Mouse (Mus musculus) layer of hippocampus, adult 8-10 months (tissue): ENCODE measurements around the gene 2410002F23Rik. TPM values are rescaled to one million over a fixed set of nuclear protein-coding genes. Genes with fewer than 3 reads are reported as not detected.
"Not testable (repeated sequence)": the region's sequence is repeated elsewhere in the genome, so short reads cannot be mapped to it uniquely, and the experiment has no call there.

Experiments used
- DNase-seq, 2 experiments: peaks; one replicate each; pipeline ENCODE4 v3.0.0; 2022; ENCODE audit warnings: low spot score in 2 of 2
- total RNA-seq, 4 experiments: library from RNA; stranded (reverse); gene quantifications; 2 replicates each; pipeline ENCODE4 v1.2.4; 2022

The 2410002F23Rik gene
- total RNA-seq, 4 experiments from 2014 or later, result 76.7 to 94.0 (median 85.5) TPM

DNA sequence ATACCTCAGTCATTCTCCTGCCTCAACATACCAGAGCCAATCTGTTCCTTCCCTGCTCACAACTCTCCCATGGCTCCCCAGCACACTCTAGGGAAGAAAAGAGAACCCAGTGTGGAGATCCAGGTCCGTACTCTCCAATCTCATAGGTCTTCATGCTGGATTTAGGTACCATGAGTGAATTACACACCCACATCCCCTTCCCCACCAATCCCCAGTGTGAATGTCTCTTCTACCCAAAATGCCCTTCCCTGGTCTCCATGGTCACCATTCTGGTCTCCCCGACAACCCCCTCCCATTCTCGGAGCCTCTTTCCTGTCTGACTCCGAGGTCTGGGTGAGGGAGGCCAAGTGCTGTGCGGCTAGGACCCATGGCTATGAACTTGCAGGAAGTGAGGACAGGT lies 14.6 kb downstream of the 2410002F23Rik start, which contains the start of gene Gm15517:
TSS of gene Gm15517 (plus strand) at position 301 of the 400 bp plus-strand sequence.
- DNase-seq, result no peak

DNA sequence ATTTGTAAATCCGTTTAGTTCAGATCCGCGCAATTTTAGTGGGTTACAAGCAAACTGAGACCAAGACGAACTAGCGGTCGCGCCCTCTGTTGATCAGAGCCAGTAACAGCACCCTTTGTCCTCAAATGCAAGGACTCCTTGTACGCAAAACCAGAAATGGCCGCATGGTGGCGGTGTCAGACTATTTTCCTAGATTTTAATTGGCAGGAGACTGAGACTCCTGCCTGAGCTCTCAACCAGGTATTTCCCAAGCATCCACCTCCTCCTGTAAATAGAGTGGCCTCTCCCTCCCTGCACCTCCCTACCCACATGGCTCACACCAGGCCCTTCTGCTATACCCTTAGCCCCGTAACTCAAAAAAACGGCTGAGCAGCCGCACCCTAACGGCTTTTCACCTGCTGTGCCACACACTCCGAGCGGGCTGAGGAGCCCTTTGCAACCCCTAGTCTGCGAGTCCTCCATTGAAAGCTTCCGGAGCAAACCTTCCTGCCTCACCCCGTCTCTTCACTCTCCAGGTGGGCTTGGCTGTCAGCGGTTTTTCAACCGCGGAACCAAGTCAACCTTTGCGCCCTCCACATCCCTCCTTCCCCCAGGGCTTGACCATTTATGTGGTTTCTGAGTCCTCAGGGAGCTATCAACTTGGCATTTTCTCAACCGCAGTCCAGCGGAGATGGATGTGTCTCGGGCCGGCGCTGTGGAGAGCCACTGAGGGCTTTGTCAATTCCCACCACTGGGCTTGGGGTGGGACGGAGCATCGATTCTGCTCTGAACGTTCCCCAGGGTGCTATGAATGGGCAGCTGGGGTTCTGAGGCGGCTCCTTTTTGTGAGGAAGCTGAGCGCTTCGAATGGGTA lies 16.5 kb downstream of the 2410002F23Rik start:
- peak; percentile 91 to 98 for DNase-seq

DNA sequence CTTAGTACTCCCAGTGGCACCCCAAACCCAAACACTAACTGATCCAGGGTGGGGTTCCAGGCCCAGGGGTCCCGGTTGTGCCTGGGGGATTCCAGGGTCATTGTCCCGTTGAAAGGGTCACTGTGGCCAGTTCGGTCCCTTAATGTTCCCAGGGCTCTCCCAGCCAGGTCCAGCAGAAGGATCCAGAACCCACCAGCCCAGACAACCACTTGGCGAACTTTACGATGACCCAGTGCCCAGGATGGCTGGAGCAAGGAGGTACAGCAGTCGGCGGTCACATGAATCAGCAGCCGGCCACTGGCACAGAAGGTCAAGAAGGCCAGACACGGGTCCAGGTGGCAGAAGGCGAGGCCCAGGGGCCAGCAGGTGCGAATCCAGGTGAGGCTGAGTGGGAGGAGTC lies 21.6 kb downstream of the 2410002F23Rik start:
- no peak for DNase-seq

DNA sequence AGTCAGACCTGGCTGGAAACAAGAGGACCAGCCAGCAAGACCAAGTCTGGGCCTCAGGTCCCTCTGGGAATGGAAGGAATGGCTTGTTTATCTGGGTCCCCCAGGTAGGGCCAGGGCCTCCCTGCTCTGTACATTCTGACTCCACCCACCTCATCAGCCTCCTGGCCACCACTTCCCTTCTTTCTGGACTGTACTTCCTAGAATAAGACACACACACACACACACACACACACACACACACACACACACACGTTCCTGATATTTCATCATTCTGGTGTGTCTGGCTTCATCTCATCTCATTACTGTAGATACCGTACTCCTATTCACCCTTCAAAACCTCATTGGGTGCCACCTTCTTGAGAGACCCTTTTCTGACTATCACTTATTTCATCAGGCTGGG lies 22.9 kb downstream of the 2410002F23Rik start:
- DNase-seq, result no peak

DNA sequence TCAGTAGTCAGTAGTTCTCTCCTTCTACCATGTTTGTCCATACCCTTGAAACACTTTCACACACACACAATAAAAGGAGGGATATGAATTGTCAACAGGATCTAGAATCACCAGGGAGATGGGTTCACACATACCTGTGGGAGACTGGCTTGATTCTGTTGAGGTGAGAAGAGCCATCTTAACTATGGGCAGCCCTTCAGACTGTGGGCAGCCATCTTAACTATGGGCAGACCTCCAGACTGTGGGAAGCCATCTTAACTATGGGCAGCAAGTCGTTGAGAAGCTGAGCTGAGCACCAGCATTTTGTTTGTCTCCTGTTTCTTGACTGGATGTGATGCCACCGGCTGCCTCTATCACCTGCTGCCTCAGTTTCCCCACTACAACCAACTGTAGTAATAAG lies 24.8 kb downstream of the 2410002F23Rik start:
- no peak for DNase-seq

DNA sequence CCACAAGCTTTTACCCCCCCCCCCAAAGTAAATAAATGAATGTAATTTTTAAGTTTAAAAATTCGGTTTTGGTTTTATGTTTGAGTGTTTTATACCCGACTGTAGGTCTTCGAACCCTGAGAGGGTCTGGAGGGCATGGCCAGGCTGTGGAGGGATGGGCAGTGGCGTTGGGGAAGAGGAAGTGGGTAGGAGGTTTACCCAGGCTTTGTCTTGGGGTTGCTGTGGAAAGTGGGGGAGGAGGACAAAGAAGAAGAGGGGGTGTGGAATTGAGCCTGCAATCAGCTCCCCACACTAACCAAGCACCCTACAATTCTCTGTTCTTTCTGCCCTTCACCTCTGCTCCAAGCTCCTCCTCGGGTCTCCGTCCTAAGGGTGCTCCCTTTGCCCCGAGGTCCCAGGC lies 26.0 kb downstream of the 2410002F23Rik start:
- DNase-seq, result no peak

DNA sequence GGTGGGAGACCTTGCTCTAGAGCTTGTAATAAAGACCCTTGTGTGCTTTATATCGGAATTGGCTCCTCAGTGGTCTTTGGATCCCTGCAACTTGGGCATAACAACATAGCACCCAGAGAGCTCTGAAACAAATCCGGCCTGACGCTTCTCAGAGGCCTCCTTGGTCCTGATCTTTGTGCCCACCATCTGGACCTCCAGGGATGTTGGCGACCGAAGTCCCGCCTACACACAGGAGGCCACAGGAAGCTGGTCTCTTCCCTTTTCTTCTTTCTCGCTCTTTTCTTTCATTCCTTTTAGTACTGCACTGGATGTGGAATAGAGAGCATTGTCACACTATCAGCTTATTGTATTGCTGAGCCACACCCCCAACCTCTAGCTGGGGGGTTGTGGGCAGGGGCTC lies 26.9 kb downstream of the 2410002F23Rik start:
- DNase-seq, result no peak

DNA sequence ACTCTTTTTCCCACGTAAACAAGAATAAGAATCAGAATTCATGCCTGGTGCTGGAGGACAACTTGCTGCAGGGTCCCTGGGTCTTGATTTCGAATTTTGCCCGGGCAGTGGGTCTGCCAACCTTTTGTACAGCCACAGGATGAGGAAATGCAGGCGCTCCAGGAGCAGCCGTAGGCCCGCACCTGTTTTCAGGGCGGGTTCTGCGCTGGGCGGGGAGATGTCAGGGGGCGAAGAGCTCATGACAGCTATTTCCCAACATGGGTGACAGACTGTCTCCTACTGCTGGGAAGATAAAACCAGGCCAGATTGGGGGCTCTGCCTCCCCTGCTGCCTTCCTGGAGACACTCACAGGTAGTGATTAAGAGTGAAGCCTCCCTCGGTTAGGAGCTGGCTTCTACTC lies 27.6 kb downstream of the 2410002F23Rik start:
- no peak for DNase-seq

DNA sequence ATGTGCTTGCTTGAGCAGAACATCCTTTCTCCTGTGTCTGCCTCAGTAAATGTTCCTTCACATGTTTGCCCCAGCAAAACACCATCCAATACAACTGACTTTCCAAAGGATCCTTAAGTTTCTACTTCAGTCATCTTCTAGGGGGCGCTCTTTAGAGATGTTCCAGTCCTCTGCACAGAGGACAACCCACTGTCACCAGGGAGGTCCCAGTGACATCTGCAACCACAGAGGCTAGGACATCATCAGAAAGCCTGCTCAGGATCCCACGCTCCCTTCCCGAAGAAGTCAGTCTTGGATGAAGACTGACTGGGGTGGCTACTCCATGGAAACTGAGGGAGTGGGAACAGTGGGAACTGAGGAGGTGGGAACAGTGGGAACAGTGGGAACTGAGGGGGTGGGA lies 29.0 kb downstream of the 2410002F23Rik start:
- DNase-seq, result no peak

DNA sequence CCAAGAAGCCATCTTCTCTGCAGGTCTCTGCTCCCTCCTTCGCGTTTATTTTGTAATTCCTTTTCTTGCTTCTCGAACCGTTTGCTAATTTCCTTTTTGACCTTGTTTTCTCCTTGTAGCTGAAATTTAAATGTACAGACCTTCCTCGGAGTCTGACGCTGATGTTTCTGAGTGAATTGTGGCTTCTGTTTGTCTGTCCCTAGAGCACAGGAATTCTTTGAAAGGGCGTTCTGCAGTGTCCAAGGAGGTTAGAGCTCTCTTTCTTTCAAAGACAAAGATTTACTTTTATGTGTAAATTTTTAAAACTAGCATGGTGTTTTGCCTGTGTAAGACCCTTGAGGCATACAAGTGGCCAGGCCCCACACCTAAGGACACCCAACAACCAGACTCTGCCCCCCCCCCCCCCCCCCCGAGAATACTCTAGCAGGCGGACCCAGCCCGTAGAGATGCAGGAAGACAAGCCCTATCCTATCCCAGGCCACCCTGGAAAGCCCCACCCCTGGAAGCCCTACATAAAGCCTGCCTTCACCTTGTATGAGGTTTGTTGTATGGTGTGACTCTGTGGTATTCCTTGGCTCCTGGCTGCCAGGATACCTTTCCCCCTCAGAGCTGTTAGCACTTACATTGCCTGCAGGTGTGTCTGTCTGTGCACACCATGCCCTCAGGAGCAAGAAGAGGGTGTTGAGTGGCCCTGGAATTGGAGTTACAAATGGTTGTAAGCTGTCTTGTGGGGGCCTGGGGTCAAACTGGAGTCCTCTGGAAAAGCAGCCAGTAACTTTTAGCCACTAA lies 30.1 kb downstream of the 2410002F23Rik start:
- DNase-seq, result no peak

DNA sequence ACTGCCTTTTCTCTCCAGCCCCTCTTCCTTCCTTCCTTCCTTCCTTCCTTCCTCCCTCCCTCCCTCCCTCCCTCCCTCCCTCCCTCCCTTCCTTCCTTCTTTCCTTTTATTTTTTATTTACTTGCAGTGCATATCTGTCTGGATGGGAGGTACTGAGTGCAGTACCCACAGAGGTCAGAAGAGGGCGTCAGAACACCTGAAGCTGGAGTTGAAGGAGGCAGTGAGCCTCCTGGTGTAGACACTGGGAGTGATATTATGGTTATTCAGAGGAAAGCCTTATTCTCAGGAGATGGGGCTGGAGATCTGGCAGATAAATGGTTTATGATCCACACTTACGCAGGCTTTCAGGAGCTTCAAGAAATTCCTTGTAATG lies 30.7 kb downstream of the 2410002F23Rik start:
- DNase-seq, result peak in 1 of 2 experiments; percentile 78

DNA sequence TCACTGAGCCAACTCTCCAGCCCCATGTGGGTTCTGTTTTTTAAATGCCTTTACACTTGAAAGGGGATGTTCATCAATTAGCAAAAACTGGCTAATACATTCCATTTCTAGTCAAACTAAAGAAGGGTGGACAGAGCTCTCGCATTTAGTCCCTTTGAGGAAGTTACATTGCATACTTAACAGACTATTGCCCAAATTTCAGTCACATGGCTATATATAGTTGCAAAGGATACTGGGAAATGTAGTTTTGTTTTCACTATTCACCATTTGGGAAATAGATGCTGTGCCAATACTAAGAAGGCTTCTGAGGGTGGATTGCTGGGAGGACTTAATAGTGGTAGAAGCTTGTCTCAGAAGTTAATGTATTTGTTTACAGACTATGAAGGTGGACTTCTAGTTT lies 34.4 kb downstream of the 2410002F23Rik start:
- no peak for DNase-seq

DNA sequence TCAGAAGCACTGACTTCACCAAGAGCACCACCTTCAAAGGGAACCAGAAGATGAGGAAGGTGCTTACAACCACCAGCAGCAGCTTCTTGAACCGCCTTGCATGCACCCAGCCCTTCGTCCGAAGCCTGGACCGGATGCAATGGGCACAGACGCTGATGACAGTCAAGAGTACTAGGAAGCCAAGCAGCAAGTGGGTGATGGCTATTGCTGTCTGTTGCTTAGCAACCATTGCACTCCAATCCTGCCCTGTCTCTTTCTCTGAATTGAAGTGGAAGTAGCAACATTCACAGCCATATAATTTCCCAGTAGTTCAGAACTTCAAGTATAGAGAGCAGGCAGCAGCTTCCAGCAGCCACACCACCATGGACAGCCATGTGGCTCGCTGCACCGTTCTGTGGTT lies 35.1 kb downstream of the 2410002F23Rik start:
- DNase-seq, result no peak

DNA sequence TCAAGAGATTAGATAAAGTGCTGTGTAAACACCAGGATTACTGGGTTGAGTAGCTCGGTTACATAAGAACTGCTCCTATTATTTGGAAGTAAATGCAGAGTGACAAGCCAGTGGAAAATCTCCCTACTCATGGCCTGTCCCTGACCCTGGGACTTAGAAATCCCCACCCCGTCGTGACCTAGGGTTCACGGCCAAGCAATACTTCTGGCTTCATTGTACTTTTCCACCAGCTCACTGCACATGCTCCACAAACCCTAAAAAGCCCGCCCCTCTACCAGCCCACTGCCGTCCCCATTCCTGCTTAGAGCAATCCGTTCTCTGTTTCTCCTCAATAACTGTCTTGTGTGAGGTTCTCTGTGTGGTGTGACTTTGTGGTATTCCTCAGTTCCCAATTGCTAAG lies 41.2 kb downstream of the 2410002F23Rik start:
- no peak for DNase-seq

DNA sequence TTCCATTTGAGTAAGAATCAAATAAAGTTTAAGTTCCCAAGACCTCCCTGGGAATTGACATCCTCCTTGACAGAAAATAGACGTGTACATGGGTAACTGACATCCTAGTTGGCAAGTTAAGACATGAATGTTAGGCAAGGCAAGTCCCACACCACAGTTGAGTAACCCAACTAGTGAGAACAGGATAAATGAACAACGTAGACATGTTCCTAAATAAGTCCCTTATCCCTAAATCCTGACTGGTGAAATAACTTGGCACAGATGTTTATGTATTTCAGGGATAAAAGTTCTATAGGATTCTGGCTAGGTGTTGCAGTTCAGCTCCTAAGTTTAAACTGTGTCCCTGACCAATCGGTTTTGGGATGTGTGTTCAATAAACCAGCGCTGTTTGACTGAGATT lies 44.5 kb downstream of the 2410002F23Rik start:
- no peak for DNase-seq

DNA sequence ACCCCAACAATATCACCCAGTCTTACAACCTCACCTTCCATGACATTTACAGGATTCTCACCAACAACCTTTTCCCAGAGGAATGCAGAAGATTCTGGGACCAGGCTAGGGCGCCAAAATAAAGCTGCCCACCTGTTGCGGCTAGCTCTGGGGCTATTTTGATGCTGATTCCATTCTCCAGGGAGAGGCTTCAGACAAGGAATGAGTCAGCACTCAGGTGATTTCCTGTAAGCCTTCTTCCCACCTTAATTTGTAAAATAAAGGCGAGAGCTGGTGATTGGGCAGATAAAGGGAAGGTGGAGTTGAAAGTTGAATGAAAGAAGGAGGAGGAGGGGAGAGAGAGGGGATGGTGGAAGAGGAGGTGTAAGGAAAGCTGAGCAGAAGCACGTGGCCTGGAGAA lies 44.9 kb downstream of the 2410002F23Rik start:
- DNase-seq, result no peak

DNA sequence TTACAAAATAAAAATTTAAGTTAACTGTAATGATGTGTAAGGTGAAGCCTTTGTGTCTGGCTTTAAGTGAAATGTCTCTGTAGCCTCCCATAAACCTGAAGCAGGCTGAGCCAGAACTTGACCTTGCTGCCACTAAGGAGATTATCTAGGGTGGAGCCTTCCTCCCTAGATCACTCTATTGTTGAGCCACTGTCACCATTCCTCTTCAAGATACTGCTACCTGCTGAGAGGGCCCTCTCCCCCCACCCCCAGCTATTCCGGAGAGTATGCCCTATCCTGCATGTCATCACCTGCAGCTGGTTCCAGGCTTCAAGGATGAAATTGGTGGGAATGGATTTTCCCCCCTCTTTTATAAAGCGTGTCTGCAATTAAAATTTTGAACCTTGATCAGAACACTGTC lies 51.0 kb downstream of the 2410002F23Rik start:
- not testable (repeated sequence) for DNase-seq

Other genes with a start within 250 kb of the 2410002F23Rik start
- not detected for gene Klk1b26, start 234.6 kb upstream of the 2410002F23Rik start, total RNA-seq
- gene Klk1b27, start 194.4 kb upstream of the 2410002F23Rik start, total RNA-seq, result not detected
- not detected for gene Klk1b21, start 144.4 kb upstream of the 2410002F23Rik start, total RNA-seq
- gene Klk1b22, start 134.0 kb upstream of the 2410002F23Rik start, total RNA-seq, result not detected
- not detected for gene Klk1b16, start 110.0 kb upstream of the 2410002F23Rik start, total RNA-seq
- gene Klk1b24, start 58.5 kb upstream of the 2410002F23Rik start, total RNA-seq, result not detected
- gene Klk1b3, start 48.5 kb upstream of the 2410002F23Rik start, total RNA-seq, result not detected
- not detected for gene Klk1b4, start 39.3 kb upstream of the 2410002F23Rik start, total RNA-seq
- not detected for gene Klk1b5, start 30.8 kb upstream of the 2410002F23Rik start, total RNA-seq
- not detected for gene Klk1, start 21.4 kb upstream of the 2410002F23Rik start, total RNA-seq
- not detected for gene Gm36864, start 10.5 kb upstream of the 2410002F23Rik start, total RNA-seq
- 1 to 10 TPM; 1.3 to 2.4 (median 1.7) TPM for gene 1700028J19Rik, start within 50 bp of the 2410002F23Rik start, total RNA-seq
- not detected for gene Acp4, start 10.7 kb downstream of the 2410002F23Rik start, total RNA-seq
- gene Gm15517, start 14.7 kb downstream of the 2410002F23Rik start, total RNA-seq, result not detected
- 1 to 10 TPM; 3.6 to 4.2 (median 3.6) TPM for gene Clec11a, start 60.2 kb downstream of the 2410002F23Rik start, total RNA-seq
- gene Shank1, start 63.5 kb downstream of the 2410002F23Rik start, total RNA-seq, result 100 to 1,000 TPM; 568 to 623 (median 583) TPM
- gene Syt3, start 137.4 kb downstream of the 2410002F23Rik start, total RNA-seq, result 10 to 100 TPM; 82.9 to 94.7 (median 87.0) TPM
- 1 to 10 TPM; 2.2 to 4.3 (median 2.8) TPM for gene 1700008O03Rik, start 139.1 kb downstream of the 2410002F23Rik start, total RNA-seq
- gene Lrrc4b, start 182.3 kb downstream of the 2410002F23Rik start, total RNA-seq, result 100 to 1,000 TPM; 278 to 302 (median 291) TPM
- gene Aspdh, start 218.7 kb downstream of the 2410002F23Rik start, total RNA-seq, result 10 to 100 TPM; 11.1 to 13.6 (median 12.4) TPM
- 100 to 1,000 TPM in 2 of 4 experiments, 10 to 100 TPM in 2; 97.1 to 114 (median 103) TPM for gene Josd2, start 221.3 kb downstream of the 2410002F23Rik start, total RNA-seq
- gene Emc10, start 249.8 kb downstream of the 2410002F23Rik start, total RNA-seq, result 100 to 1,000 TPM; 201 to 225 (median 215) TPM
- gene Fam71e1, start 249.9 kb downstream of the 2410002F23Rik start, total RNA-seq, result 10 to 100 TPM; 15.5 to 21.6 (median 19.0) TPM